Mouse (Mus musculus) G1E (cell line): ENCODE measurements around the gene E2f4.

Source experiments
- CTCF ChIP-seq: IDR thresholded peaks from 2 replicates; pipeline ENCODE4 v1.5.1; 2012; ENCODE audit warnings: low read depth, low read length, inconsistent platforms, mixed read lengths
- GATA1 ChIP-seq: IDR thresholded peaks from 2 replicates; pipeline ENCODE4 v1.6.1; 2012; ENCODE audit warnings: borderline replicate concordance, low read length, inconsistent platforms, mixed read lengths
- GATA2 ChIP-seq: IDR thresholded peaks from 2 replicates; pipeline ENCODE4 v1.6.1; 2012; ENCODE audit warnings: low read depth, low read length, inconsistent platforms, borderline replicate concordance
- POLR2AphosphoS5 ChIP-seq: IDR thresholded peaks from 2 replicates; pipeline ENCODE4 v1.6.1; 2012; ENCODE audit warnings: low read depth, low read length, inconsistent platforms; ENCODE audit not compliant: insufficient replicate concordance
- TAL1 ChIP-seq: conservative IDR thresholded peaks from 2 replicates; pipeline ENCODE4 v1.6.1; 2012; ENCODE audit warnings: low read depth, low read length, inconsistent platforms, mixed read lengths

DNA sequence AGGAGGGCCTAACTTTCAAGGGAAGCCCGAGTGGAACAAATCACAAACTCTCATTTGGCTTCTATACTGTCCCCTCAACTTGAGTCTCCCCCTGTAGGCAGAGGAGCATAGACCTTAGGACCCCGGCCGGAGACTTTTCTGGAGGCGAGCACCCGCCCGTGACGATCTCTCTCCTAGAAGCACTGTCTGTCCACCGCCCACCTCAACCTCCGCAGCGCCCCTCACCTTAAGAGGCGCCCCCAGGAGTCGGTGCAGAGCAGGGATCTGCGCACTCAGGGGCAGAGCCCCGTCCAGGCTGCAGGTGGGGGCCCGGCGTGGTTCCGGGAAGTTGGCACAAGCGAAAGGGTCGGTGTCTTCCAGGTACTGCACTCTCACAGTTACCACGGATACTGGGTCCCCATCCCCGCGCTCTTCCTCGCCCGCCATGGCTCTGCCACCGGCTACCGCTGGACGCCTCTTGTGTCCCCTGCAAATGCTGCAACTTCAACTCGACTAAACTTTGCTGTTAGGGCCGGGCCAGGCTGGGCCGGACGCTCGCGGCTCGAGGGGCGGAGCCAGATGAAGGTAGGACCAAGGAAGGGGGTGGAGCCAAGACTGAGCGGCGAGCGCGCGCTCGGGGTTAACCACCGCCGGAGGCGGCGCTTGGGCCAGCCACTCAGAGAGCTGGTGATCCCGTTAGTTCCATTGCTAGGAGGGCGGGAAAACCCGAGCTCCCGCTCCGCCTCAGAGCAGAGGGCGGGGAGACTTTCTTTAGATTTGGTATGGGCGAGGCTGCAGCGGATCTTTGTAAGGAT is 50.2 kb downstream of the E2f4 start, which contains the start of gene Fhod1:
- no peak for TF ChIP-seq CTCF
- no peak for TF ChIP-seq GATA1
- no peak for TF ChIP-seq TAL1
- no peak for TF ChIP-seq GATA2
- TF ChIP-seq POLR2AphosphoS5: no peak
